Mouse (Mus musculus) induced T-regulatory cell, adult 2 months (primary cell): Measurements from ENCODE around the gene Iqcc.

ENCODE experiments used
- DNase-seq: peaks from one replicate; pipeline ENCODE4 v3.0.0-alpha.2; 2012; ENCODE audit warnings: low read depth

Iqcc gene

DNA sequence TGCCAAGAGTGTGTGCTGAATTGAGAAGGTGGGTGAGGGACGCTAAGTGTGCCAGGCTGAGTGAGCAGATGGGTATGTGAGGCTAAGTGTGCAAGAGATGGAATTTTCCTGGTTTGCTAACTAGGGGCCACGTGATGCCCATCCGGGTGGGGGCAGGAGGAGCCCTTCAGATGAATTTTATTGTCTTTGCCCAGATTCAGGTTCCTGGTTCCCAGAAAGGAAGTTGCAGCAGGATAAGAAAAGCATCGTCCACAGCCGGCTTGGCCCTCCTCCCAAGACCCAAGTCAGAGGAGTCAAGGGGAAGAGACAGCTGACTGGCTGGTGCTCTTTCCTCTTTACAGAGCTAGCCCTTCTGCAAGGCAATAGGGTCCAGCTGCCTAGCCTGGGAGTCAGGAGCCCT, 40.4 kb downstream of the Iqcc start, which contains the start of gene Fam167b:
TSS of gene Fam167b (minus strand) at position 84 of the 400 bp plus-strand sequence.
- DNase-seq, result no peak

DNA sequence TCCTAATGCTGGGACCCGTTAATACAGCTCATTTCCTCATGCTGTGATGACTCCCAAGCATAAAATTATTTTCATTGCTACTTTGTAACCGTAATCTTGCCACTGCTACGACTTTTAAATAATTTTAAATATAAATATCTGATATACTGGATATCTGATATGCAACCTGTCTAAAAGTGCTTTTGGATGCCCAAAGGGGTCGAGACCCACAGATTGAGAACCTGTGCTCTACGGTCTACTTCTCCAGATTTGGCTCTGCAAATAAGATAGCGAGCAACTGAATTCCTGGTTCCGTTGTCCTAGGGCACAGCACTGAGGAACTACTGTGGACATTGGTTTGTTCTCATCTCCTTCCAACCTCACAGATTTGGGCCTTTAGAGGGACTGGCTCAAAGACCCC, 41.2 kb downstream of the Iqcc start:
- DNase-seq, result no peak

DNA sequence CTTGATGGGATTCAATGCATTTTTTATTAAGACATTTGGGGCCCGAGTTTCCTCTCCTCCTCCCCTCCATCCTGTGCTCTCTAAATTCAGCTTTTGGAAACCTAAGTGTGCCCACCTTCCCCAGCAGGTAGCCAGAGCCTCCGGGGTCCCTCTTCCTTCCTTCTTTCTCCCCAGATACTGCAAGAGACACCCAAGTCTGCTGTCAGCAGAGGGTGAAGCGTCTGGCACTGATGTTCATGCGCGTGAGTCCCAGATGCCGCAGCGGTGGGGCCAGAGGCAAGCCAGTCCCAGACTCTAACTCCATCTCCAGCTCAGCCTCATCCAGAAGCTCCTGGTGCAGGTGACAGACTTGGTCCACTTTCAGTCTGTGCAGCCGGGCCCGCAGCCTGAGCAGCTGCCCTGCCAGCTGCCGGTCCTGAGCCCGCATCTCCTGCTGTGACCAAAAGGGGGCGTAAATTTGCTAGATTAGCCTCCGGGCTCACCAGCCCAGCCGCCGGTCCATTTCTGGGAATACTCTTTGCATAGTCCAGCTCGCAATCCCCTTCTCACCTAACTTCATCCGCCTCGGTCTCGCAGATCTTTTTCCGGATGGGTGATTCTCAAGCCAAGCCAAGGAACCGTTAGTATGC, 41.9 kb downstream of the Iqcc start:
- peak; percentile 78 for DNase-seq

DNA sequence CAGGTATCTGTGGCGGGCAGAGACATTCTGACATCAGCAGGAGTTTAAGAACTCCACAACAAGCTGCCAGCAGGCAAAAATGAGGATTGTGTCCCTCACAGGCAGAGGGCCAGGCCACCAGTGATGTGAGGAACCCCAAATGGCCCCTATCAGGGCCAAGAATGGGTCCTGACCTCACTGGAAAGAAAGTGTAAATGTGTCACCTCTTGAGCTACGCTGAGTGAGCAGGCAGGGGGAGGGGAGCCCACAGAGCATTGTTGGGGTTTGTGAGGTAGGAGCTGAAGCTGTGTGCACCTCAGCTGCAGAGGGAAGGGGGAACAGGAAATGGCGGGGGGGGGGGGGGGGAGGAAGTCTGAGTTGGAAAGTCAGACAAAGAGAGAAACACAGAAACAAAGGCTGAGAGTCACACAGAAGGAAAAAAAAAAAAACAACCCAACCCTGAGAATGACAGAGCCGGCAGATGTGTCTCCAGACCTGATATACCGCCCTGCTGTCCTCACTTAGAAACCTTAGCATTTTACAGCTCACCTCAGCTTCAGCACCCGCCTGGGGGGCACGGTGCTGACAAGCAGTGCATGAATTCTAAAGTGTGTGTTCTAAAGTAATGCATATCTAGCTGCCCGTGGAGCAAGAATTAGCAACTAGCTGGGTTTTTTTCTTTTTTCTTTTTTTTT, 43.6 kb downstream of the Iqcc start:
- DNase-seq, result peak; percentile 98

DNA sequence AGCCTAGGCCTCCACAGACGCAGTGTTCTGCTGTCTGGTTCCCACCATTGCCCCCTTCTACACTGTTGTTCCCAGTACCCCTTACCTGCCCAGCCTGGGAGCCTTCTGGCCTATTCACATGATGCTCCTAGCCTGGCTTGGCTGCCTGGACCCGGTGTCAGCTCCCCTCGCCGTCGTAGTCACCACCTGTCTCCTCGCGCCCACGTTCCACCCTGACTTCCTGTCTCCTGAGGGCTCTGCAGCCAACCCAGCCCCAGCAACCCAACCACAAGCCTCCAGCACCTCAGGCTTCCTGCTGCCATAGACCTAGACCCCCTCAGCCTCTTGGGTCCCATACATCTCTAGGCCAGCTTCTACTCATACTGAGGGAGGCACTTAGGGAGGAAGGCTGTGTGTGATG, 45.5 kb downstream of the Iqcc start, which contains the start of gene Lck:
TSS of gene Lck (minus strand) at position 212 of the 400 bp plus-strand sequence.
- DNase-seq, result peak; percentile 91

DNA sequence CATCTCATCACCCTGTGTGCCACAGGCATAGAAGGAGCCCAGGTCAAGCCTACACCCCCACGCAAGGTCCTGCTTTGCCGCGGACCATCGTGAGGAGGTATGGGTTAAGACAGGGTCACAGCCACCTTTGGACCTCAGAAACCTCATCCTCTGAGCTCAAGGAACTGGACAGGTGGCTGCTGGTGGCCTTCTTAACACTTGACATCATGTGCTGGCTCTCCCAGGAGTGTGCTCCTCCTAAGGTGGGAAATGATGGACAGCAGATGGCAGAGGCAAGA, 45.9 kb downstream of the Iqcc start:
- no peak for DNase-seq

DNA sequence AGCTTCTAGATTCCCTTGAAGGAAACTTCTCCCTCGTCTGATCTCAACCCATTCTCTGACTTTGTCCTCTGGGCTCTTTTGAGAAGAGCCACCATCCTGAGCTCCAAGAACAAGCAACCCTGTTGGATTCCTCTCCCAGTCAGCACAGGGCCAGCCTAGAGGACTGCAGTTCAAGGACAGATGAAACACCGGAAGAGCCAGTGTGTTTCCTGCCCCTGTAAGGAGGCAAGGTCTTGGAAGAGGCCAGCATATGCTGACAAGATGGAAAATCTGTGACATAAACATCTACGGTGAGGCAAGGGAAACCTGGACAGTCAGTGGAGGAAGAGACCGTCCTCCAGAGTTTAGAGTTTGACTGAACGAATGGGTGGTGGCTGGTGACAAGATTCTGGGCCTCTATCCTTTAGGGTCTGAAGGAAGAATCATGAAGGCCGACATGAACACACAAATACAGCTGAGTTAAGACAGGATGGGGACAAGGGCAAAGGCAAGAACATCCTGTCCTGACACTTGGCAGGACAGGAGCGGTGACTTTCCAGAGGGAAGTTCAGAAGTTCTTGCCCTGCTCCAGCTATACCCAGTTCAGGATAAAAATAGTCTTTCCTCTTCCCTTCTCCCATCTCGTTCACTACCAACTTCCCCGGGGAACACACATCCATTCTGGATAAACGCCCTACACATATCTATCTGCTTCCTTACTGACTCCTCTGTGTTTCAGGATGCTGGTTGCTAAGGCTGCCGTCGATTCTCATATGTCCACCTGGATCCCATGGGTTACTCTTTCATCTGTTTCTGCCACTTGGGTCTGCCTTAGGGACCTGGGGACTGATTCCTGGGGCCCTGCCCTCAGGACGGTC, 46.4 kb downstream of the Iqcc start:
- DNase-seq, result peak; percentile 87

DNA sequence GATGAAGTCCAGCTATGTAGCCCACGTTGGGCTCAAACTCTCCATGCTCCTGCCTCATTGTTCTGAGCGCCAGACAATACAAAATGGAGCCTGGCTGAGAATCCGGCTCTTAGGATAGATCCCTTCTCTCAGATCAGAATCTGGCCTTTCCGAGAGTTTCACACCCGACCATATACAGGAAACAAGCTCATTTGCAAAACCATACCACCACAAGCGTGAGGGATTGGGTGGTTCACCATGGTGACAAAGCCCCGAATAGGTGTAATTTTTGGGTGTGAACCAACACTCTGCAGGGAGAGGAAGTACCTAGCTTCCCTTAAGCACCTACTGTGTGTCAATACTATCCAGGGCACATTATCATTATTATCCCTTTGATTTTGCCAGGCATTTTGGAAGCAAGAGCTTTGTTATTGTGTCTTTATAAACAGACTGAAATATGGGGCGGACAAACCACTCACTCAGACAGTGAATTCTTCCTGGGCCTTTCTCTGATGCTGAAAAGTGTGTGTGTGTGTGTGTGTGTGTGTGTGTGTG, 47.3 kb downstream of the Iqcc start:
- peak; percentile 87 for DNase-seq

DNA sequence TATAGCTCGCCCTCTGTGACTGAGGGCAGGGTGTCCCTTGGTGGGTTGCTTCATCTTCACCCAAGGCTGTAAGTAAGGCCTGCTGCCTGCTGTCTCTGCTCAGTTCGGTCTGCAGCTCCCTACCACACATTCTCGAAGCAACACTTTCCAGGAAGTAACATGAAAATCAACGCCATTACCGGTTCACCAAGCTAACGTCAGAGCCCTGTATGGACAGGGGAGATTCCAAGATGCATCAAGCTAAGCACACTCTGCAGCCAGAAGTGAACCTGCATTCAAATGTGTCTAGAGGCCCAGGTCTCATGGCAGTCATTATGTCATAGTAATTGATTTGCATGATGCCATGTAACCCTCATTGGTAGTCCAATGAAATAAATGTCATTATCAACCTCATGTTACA, 48.9 kb downstream of the Iqcc start:
- peak; percentile 92 for DNase-seq

DNA sequence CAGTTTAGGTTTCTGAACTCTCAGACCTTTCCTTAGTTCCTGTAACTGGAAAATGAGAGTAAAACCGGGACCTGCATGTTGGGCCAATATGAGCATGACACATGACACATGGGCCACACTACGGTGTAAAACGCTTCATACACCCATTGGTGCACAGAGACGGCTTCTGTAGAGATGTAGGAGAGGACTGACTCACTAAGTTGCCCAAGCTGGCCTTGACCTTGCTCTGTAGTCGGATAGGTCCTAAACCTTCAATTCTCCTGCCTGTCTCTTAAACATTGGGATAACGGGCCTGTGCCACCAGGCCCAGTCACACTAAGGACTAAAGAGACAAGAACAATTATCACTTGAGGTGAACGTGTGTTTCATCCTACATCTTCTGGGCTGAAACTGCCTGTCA, 50.5 kb downstream of the Iqcc start:
- DNase-seq, result peak; percentile 49

DNA sequence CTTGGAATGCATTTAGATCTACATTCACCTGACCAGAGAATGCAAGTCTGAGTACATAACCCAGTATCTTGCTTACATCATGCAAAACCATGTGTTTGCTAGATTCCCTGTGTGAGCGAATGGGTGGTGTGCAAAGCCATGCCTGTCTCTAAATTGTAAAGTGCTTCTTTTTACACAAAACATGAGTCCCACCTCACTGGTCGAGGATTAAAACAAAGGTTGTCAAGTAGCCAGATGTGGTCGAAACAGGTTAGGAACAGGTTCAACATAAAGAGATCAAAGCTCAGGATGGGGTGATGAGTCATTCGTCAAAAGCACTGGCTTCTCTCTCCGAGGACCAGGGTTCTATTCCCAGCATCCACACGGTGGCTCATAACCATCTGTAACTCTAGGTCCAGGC, 53.8 kb downstream of the Iqcc start:
- DNase-seq, result peak; percentile 63
